Mouse (Mus musculus) kidney, embryonic 16.5 days (tissue): ENCODE results near the gene Pdzrn4. TPM values are rescaled to one million over a fixed set of nuclear protein-coding genes. Genes with fewer than 3 reads are reported as not detected.
"Not testable (repeated sequence)": the region's sequence is repeated elsewhere in the genome, so short reads cannot be mapped to it uniquely, and the experiment has no call there.

ENCODE experiments used
- ATAC-seq: fragments of 200-750 bp; cut with Nextera tagmentation; 2 replicates; pipeline ENCODE4 v1.8.0; 2017; ENCODE audit warnings: moderate TSS enrichment; ENCODE audit not compliant: low FRiP score, low TSS enrichment
- H3K27ac ChIP-seq: fragments of 300-500 bp; sonication (generic); 2 replicates; pipeline ENCODE4 v1.5.1; 2014; ENCODE audit warnings: low read length
- H3K27me3 ChIP-seq: fragments of 300-500 bp; sonication (generic); 2 replicates; pipeline ENCODE4 v1.6.1; 2014; ENCODE audit warnings: low read length, control low read depth, mixed read lengths; ENCODE audit not compliant: insufficient read depth
- H3K36me3 ChIP-seq: fragments of 300-500 bp; sonication (generic); 2 replicates; pipeline ENCODE4 v1.6.1; 2014; ENCODE audit warnings: low read length, control low read depth, mixed read lengths; ENCODE audit not compliant: insufficient read depth
- H3K4me1 ChIP-seq: fragments of 300-500 bp; sonication (generic); 2 replicates; pipeline ENCODE4 v1.6.1; 2014; ENCODE audit warnings: low read length, control low read depth, mixed read lengths; ENCODE audit not compliant: insufficient read depth
- H3K4me2 ChIP-seq: fragments of 300-500 bp; sonication (generic); replicated peaks from 2 replicates; pipeline ENCODE4 v1.6.1; 2014; ENCODE audit warnings: low read depth, low read length
- H3K4me3 ChIP-seq: fragments of 300-500 bp; sonication (generic); 2 replicates; pipeline ENCODE4 v1.5.1; 2014; ENCODE audit warnings: mild to moderate bottlenecking, low read length
- H3K9ac ChIP-seq: fragments of 300-500 bp; sonication (generic); replicated peaks from 2 replicates; pipeline ENCODE4 v1.6.1; 2014; ENCODE audit warnings: low read length
- H3K9me3 ChIP-seq: fragments of 300-500 bp; sonication (generic); 2 replicates; pipeline ENCODE4 v1.6.1; 2016; ENCODE audit warnings: low read length, control low read depth
- WGBS: fragments of 180-500 bp; shearing (Covaris S2); extraction: QIAGEN DNeasy Blood & Tissue Kit; methylation state at CpG from one replicate; pipeline ENCODE4 v1.1.7; 2014; 5-methylcytosine and 5-hydroxymethylcytosine counted together
- polyA plus RNA-seq: library from polyadenylated mRNA; unstranded; fragments of >200 nt; fragmentation: Nextera tagmentation; extraction: Ambion mirVana; gene quantifications from 2 replicates; pipeline ENCODE4 v1.2.1, GENCODE M21; 2015

Pdzrn4 gene
- 2.9 and 3.1 TPM in 2 replicates for polyA plus RNA-seq

GRCm38 (mm10) chr15:92396770-92397608 lies at the start of gene Pdzrn4:
Pdzrn4 (plus strand) TSS chr15:92396881.
- Histone ChIP-seq H3K9me3 (no peaks in the 10 kb centered on the region), H3K9ac (peak within 1 kb of the TSS; percentile 37; the same call in 1 of the 2 replicates), H3K27ac (no peak within 1 kb of the TSS), H3K36me3 (no peaks in the 10 kb centered on the region), H3K4me3 (peak within 1 kb of the TSS; percentile 50), H3K4me1 (0 out of 2 replicates have a peak, but pooled peaks cover 5% of the 10 kb centered on the region), H3K27me3 (peaks cover 25% of the 10 kb centered on the region), H3K4me2 (peak within 1 kb of the TSS; percentile 94)
- ATAC-seq: peak; percentile 90
- under 1% methylated on average over 62 of the region's 65 CpGs for WGBS

- WGBS: 33% methylated on average over 4 of the region's 4 CpGs
- Histone ChIP-seq H3K4me2 (no peak overlapping the region), H3K36me3 (no peaks in the 10 kb centered on the region), H3K4me3 (no peak overlapping the region), H3K9ac (no peak overlapping the region), H3K4me1 (no peaks in the 10 kb centered on the region), H3K27me3 (no peaks in the 10 kb centered on the region), H3K27ac (no peak overlapping the region), H3K9me3 (no peaks in the 10 kb centered on the region; the same call in 1 of the 2 replicates)
- ATAC-seq: no peak
Observed at GRCm38 (mm10) chr15:92347426-92347825, 49.3 kb upstream of the Pdzrn4 start.

GRCm38 (mm10) chr15:92347902-92348301 lies 48.8 kb upstream of the Pdzrn4 start:
- Histone ChIP-seq H3K9me3 (no peaks in the 10 kb centered on the region), H3K27me3 (no peaks in the 10 kb centered on the region), H3K4me3 (no peak overlapping the region), H3K27ac (no peak overlapping the region), H3K4me2 (no peak overlapping the region), H3K9ac (no peak overlapping the region), H3K4me1 (no peaks in the 10 kb centered on the region), H3K36me3 (no peaks in the 10 kb centered on the region)
- ATAC-seq: peak; percentile 95
- WGBS: 19% methylated on average over 3 of the region's 3 CpGs

GRCm38 (mm10) chr15:92348453-92348852 lies 48.2 kb upstream of the Pdzrn4 start:
- H3K4me3 ChIP-seq, H3K4me1 ChIP-seq, H3K9me3 ChIP-seq, H3K27me3 ChIP-seq, H3K27ac ChIP-seq, H3K9ac ChIP-seq, ATAC-seq, H3K4me2 ChIP-seq, H3K36me3 ChIP-seq: not testable (repeated sequence)

GRCm38 (mm10) chr15:92364153-92364552 lies 32.5 kb upstream of the Pdzrn4 start:
- no peak for ATAC-seq
- no peak overlapping the region for H3K27ac ChIP-seq
- H3K36me3 ChIP-seq: no peaks in the 10 kb centered on the region
- H3K9ac ChIP-seq: no peak overlapping the region
- no peak overlapping the region for H3K4me2 ChIP-seq
- 23% methylated on average over 6 of the region's 6 CpGs for WGBS
- no peak overlapping the region for H3K4me3 ChIP-seq
- no peaks in the 10 kb centered on the region for H3K4me1 ChIP-seq
- no peaks in the 10 kb centered on the region for H3K27me3 ChIP-seq
- no peaks in the 10 kb centered on the region for H3K9me3 ChIP-seq

- no peak overlapping the region for H3K4me2 ChIP-seq
- no peaks in the 10 kb centered on the region for H3K4me1 ChIP-seq
- H3K36me3 ChIP-seq: no peaks in the 10 kb centered on the region
- no peaks in the 10 kb centered on the region for H3K9me3 ChIP-seq
- ATAC-seq: no peak
- no peak overlapping the region for H3K27ac ChIP-seq
- no peak overlapping the region for H3K9ac ChIP-seq
- no peaks in the 10 kb centered on the region for H3K27me3 ChIP-seq
- H3K4me3 ChIP-seq: no peak overlapping the region
Observed at GRCm38 (mm10) chr15:92364592-92364991, 32.1 kb upstream of the Pdzrn4 start.

GRCm38 (mm10) chr15:92394811-92395210 lies 1.9 kb upstream of the Pdzrn4 start:
- 86% methylated on average over 5 of the region's 5 CpGs for WGBS
- no peak overlapping the region for H3K9ac ChIP-seq
- no peak overlapping the region for H3K4me2 ChIP-seq

GRCm38 (mm10) chr15:92398747-92399146 lies 2.1 kb downstream of the Pdzrn4 start:
- WGBS: 60% methylated on average over 2 of the region's 2 CpGs
- no peak for ATAC-seq
- peaks cover 25% of the 10 kb centered on the region for H3K27me3 ChIP-seq

More at GRCm38 (mm10) chr15:92394811-92395210, 1.9 kb upstream of the Pdzrn4 start:
- 0 out of 2 replicates have a peak, but pooled peaks cover 5% of the 10 kb centered on the region for H3K4me1 ChIP-seq
- H3K4me3 ChIP-seq: no peak overlapping the region
- H3K27me3 ChIP-seq: peaks cover 25% of the 10 kb centered on the region
- no peaks in the 10 kb centered on the region for H3K9me3 ChIP-seq
- H3K36me3 ChIP-seq: no peaks in the 10 kb centered on the region
- H3K27ac ChIP-seq: no peak overlapping the region
- no peak for ATAC-seq

GRCm38 (mm10) chr15:92399278-92399677 lies 2.6 kb downstream of the Pdzrn4 start:
- Histone ChIP-seq H3K36me3 (no peaks in the 10 kb centered on the region), H3K4me1 (0 out of 2 replicates have a peak, but pooled peaks cover 5% of the 10 kb centered on the region), H3K27ac (no peak overlapping the region), H3K9ac (no peak overlapping the region), H3K9me3 (no peaks in the 10 kb centered on the region), H3K4me3 (no peak overlapping the region), H3K4me2 (no peak overlapping the region), H3K27me3 (peaks cover 25% of the 10 kb centered on the region)
- ATAC-seq: no peak
- 71% methylated on average over 5 of the region's 5 CpGs for WGBS

More at GRCm38 (mm10) chr15:92398747-92399146, 2.1 kb downstream of the Pdzrn4 start:
- no peak overlapping the region for H3K9ac ChIP-seq
- H3K9me3 ChIP-seq: no peaks in the 10 kb centered on the region
- no peak overlapping the region for H3K27ac ChIP-seq
- 0 out of 2 replicates have a peak, but pooled peaks cover 5% of the 10 kb centered on the region for H3K4me1 ChIP-seq
- no peak overlapping the region for H3K4me3 ChIP-seq
- H3K4me2 ChIP-seq: no peak overlapping the region
- no peaks in the 10 kb centered on the region for H3K36me3 ChIP-seq

GRCm38 (mm10) chr15:92401554-92401953 lies 4.9 kb downstream of the Pdzrn4 start:
- no peak for ATAC-seq
- 0 out of 2 replicates have a peak, but pooled peaks cover 5% of the 10 kb centered on the region for H3K4me1 ChIP-seq

More at GRCm38 (mm10) chr15:92401554-92401953, 4.9 kb downstream of the Pdzrn4 start:
- Histone ChIP-seq H3K9ac (no peak overlapping the region), H3K9me3 (no peaks in the 10 kb centered on the region), H3K4me2 (no peak overlapping the region), H3K27ac (no peak overlapping the region), H3K27me3 (peaks cover 24% of the 10 kb centered on the region), H3K36me3 (no peaks in the 10 kb centered on the region), H3K4me3 (no peak overlapping the region)
- 48% methylated on average over 6 of the region's 6 CpGs for WGBS
